Mouse (Mus musculus) brain, embryonic 14.5 days (tissue): ENCODE results near the gene Axin2.

ENCODE experiments used
- CTCF ChIP-seq: fragments of 200-500 bp; IDR thresholded peaks from 2 replicates; pipeline ENCODE4 v1.5.1; 2012; ENCODE audit warnings: inconsistent platforms, mild to moderate bottlenecking, moderate library complexity, borderline replicate concordance; ENCODE audit not compliant: insufficient read depth, insufficient read length; ENCODE audit errors: extremely low read depth
- POLR2A ChIP-seq: fragments of 200-500 bp; IDR thresholded peaks from 2 replicates; pipeline ENCODE4 v1.6.1; 2012; ENCODE audit warnings: mild to moderate bottlenecking, inconsistent platforms, borderline replicate concordance; ENCODE audit not compliant: poor library complexity, insufficient read depth, insufficient read length, severe bottlenecking; ENCODE audit errors: extremely low read depth

DNA sequence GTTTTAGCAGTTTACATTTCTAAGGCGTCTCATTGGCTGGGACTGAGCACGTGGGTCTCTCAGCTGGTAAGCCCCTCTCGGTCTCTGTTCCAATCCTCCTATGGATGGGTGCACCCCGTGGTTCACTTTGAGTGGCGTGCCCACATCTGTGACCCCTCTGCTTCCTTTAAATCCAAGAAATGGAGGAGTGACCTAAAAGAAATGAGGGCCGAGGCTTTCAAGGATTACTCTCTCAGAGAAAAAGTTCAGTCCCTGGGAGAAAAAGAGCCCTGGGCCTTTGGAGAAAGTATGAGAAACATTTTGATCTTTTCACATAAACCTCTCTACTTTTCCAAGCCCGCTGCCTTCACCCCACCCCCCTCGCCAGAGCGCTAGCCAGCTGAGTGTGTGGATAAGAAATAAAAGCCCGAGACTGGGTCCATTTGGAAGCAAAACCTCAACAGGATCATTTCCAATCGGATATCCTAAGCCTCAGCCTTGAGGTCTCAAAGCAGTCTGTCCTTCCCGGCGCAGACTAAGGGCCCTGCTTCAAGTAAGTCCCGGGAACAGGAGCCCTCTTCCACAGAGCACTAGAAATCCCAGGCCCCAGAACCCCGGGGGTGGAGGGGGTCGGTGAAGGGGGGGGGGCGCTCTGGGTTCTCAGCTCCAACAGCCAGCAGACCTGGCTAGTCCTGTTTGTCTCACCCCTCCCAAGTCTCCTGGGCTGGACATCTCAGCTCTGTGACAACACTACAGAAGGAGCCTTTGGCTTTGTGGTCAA lies 28.9 kb upstream of the Axin2 start:
- TF ChIP-seq POLR2A (no peak), CTCF (no peak)
